Mouse (Mus musculus): ENCODE measurements around the gene Tex36. TPM values are rescaled to one million over a fixed set of nuclear protein-coding genes. Genes with fewer than 3 reads are reported as not detected.

Gene Tex36
- 0.32 TPM in 1 of 2 replicates, not detected in the other for polyA plus RNA-seq (2014; fragmentation: Nextera tagmentation; extraction: Ambion mirVana)

DNA sequence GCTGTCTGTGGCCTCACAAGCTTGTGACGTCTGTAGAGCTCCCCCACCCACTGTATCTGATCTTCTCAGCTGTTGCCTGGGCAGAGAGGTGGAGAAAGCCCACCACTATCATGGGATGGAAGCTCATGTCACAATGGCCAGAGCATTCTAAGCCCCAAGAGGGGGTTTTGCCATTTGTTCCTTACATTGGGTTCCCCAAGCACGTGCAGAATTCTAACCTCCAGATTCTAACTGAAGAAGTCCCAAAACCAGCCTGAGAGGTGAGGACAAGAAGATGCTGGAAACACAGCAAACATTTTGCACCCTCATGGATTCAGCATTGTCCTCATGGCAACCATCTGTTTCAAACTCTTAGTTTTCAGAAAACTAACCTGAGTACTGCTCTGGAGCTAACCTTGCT is at the start of gene Tex36:
Gene Tex36, minus strand, starts transcription at position 101 of the 400 bp plus-strand sequence.
- no peaks in the 10 kb centered on the region for H3K9me3 ChIP-seq (ENCODE audit: low read depth, low read length)
- ATAC-seq (ENCODE audit: insufficient read depth) (no peak), DNase-seq (no peak)
- WGBS, result 44% methylated on average over 2 of the region's 2 CpGs
- H3K4me2 ChIP-seq, result no peak within 1 kb of the TSS
- H3K36me3 ChIP-seq (ENCODE audit: insufficient read depth), result no peaks in the 10 kb centered on the region
- TF ChIP-seq CTCF (IDR thresholded peaks at IDR 0.05; ENCODE audit: low read depth), result no peak
- H3K27ac ChIP-seq (ENCODE audit: low read depth), result no peak within 1 kb of the TSS
- H3K4me3 ChIP-seq (ENCODE audit: low read depth, low read length), result no peak within 1 kb of the TSS
- H3K4me1 ChIP-seq (ENCODE audit: insufficient read depth), result no peaks in the 10 kb centered on the region; the same call in 1 of the 2 replicates
- no peak within 1 kb of the TSS for H3K9ac ChIP-seq
- H3K27me3 ChIP-seq (ENCODE audit: insufficient read depth, low read length), result no peaks in the 10 kb centered on the region

DNA sequence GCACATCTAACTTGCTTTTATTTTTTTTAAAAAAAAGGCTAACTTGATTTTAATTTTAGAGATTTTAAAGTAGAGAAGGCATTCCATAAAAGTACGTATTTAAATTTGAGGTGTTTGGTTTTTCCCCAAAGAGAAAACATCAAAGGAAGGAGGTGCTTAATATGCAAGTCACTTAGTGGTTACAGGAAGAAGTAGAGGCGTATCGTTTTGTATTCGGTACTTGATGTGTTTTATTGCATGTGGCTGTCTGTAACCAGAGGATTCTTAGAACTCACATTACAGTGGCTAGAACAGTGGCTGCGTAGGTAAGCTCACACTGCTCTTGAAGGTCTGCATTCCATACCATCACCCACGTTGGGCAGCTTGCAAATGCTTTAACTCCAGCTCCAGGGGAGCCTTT is 43.8 kb upstream of the Tex36 start:
- WGBS, result 91% methylated on average over 6 of the region's 6 CpGs
- Histone ChIP-seq H3K9ac (no peak overlapping the region), H3K36me3 (ENCODE audit: insufficient read depth) (peaks cover 94% of the 10 kb centered on the region), H3K9me3 (ENCODE audit: low read depth, low read length) (no peaks in the 10 kb centered on the region), H3K27ac (ENCODE audit: low read depth) (no peak overlapping the region), H3K4me1 (ENCODE audit: insufficient read depth) (no peaks in the 10 kb centered on the region), H3K27me3 (ENCODE audit: insufficient read depth, low read length) (no peaks in the 10 kb centered on the region), H3K4me2 (no peak overlapping the region), H3K4me3 (ENCODE audit: low read depth, low read length) (no peak overlapping the region)
- no peak for ATAC-seq (ENCODE audit: insufficient read depth)
- DNase-seq, result no peak
- no peak for TF ChIP-seq CTCF (IDR thresholded peaks at IDR 0.05; ENCODE audit: low read depth)

DNA sequence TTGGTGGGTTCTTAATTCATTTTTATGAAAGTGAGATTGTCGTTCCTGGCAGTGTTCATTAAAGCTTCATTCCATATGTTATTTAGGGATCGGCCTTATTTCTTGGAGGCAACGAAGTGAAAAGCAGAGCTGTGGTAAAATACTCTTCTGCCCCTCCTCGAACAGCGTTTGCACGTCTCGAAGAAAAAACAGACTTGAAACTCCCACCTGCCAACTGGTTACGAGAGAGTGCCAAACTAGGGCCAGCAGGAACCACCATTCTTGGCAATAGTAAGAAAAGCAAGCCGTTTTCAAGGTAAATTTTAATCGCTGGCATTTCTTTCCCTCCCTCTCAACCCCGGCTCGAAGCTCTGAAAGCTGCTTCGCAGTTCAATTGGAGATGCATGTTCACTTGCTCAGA is 36.9 kb upstream of the Tex36 start:
- H3K9ac ChIP-seq, result peak overlapping the region; percentile 88
- no peak for TF ChIP-seq CTCF (IDR thresholded peaks at IDR 0.05; ENCODE audit: low read depth)
- H3K4me3 ChIP-seq (ENCODE audit: low read depth, low read length), result peak overlapping the region; percentile 83
- no peak for ATAC-seq (ENCODE audit: insufficient read depth)
- no peak for DNase-seq
- H3K4me1 ChIP-seq (ENCODE audit: insufficient read depth), result no peaks in the 10 kb centered on the region
- peak overlapping the region; percentile 62 for H3K4me2 ChIP-seq
- peaks cover 44% of the 10 kb centered on the region for H3K36me3 ChIP-seq (ENCODE audit: insufficient read depth)
- no peak overlapping the region for H3K27ac ChIP-seq (ENCODE audit: low read depth)
- no peaks in the 10 kb centered on the region for H3K27me3 ChIP-seq (ENCODE audit: insufficient read depth, low read length)
- H3K9me3 ChIP-seq (ENCODE audit: low read depth, low read length), result no peaks in the 10 kb centered on the region
- 86% methylated on average over 13 of the region's 13 CpGs for WGBS

DNA sequence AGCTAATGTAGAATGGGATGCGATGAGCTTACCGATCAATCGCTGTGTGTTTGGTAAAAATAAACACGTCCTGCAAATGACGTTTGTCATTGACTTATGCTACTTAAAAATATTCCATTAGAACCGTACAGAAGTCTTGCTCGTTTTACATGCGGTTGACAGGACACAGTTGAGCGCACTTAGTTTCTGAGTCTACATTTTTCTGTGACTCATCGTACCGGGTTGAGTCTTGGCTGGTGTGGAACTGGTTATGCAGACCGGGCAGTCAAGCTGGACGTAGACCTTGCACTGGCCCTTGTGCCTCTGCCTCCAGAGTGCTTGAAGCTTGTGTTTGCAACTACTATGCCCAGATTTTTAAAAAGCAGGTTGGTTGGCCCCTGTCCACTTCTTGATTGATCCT is 36.3 kb upstream of the Tex36 start:
- H3K9ac ChIP-seq, result peak overlapping the region; percentile 88
- no peak overlapping the region for H3K27ac ChIP-seq (ENCODE audit: low read depth)
- peak overlapping the region; percentile 62 for H3K4me2 ChIP-seq
- H3K4me1 ChIP-seq (ENCODE audit: insufficient read depth), result no peaks in the 10 kb centered on the region
- no peak for TF ChIP-seq CTCF (IDR thresholded peaks at IDR 0.05; ENCODE audit: low read depth)
- H3K4me3 ChIP-seq (ENCODE audit: low read depth, low read length), result peak overlapping the region; percentile 83
- peaks cover 39% of the 10 kb centered on the region for H3K36me3 ChIP-seq (ENCODE audit: insufficient read depth)
- 8% methylated on average over 13 of the region's 13 CpGs for WGBS
- DNase-seq, result peak; percentile 14
- no peaks in the 10 kb centered on the region for H3K27me3 ChIP-seq (ENCODE audit: insufficient read depth, low read length)
- ATAC-seq (ENCODE audit: insufficient read depth), result no peak
- H3K9me3 ChIP-seq (ENCODE audit: low read depth, low read length), result no peaks in the 10 kb centered on the region

DNA sequence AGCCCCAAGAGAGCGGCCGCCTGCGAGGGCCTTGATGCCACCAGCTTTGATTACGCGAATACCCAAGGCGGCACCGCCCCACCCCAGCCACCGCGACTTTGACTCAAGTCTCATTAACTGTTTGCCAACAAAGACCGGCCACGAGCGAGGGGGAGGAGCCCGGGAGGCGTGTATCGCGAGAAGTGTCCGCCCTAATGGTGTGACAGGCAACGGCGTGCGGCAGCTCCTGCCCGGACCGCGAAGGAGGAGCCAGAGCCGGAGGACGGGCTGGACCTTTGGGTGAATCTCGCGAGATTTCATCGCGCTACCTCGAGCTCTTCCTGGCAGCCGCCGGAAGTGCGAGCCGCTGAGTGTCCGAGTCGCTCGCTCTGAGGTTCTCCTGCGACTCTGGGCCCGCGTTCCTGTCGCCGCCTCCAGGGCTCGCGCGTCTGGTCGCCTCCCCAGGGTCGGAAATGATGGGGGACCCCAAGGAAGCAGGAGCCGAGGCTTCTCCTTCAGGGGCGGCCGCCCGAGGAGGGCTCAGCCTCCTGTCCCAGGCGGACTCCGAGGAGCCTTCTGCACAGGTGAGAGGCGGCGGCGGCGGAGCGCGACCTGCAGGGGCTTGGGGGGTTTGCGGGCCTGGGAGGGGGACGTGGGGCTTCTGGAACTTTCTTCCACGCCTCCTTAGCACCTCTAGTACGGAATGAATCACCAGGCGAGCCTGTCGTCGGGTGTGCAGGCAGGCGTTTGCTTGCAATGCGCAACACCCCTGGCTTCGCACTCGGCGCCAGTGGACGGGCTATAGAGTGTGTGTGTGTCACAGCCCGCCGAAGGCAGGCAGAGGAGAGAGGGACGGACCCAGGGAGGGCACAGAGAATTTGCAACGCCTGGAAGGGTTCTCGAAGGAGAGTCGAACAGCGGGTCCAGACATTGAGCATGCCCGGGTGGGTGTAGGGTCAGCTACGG is 35.7 kb upstream of the Tex36 start, which contains the start of gene Edrf1:
Gene Edrf1, plus strand, starts transcription at position 183 of the 945 bp plus-strand sequence.
- no peaks in the 10 kb centered on the region for H3K27me3 ChIP-seq (ENCODE audit: insufficient read depth, low read length)

DNA sequence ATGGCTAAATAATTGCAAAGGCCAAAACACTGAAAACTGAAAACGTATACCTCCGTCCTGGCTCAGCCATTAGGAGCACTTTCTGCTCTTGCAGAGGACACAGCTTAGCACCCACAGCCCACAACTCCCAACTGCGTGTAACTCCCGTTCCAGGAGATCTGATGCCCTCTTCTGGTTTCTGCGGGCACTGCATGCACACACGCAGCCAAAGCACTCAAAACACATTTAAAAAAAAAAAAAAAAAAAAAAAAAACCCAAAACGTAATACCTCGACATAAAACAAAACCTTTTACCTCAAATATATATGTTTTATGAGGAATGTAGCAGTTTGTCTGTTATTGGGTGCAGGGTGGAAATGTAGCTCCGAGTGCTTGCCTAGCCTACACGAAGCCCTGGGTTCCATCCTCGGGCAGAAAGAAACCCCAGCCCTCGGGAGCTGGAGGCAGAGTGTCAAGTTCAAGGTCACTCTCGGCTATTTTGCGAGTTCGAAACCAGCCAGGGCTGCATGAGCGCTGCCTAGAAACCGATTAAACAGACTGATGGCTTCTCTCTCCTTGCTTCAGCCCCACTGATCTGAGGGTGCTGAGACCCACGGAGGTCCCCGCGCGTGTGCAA is 34.9 kb upstream of the Tex36 start:
- H3K27me3 ChIP-seq (ENCODE audit: insufficient read depth, low read length), result no peaks in the 10 kb centered on the region
- H3K4me2 ChIP-seq, result peak overlapping the region; percentile 81
- peak; percentile 97 for DNase-seq
- peak overlapping the region; percentile 75 for H3K9ac ChIP-seq
- peak; percentile 35 for ATAC-seq (ENCODE audit: insufficient read depth)
- H3K36me3 ChIP-seq (ENCODE audit: insufficient read depth), result peaks cover 25% of the 10 kb centered on the region
- peak overlapping the region; percentile 91 for H3K27ac ChIP-seq (ENCODE audit: low read depth)
- WGBS, result 2% methylated on average over 21 of the region's 21 CpGs
- TF ChIP-seq CTCF (IDR thresholded peaks at IDR 0.05; ENCODE audit: low read depth), result peak; percentile 86
- H3K4me1 ChIP-seq (ENCODE audit: insufficient read depth), result no peaks in the 10 kb centered on the region
- peak overlapping the region; percentile 83 for H3K4me3 ChIP-seq (ENCODE audit: low read depth, low read length)
- H3K9me3 ChIP-seq (ENCODE audit: low read depth, low read length), result no peaks in the 10 kb centered on the region

More for the DNA sequence above, 35.7 kb upstream of the Tex36 start, which contains the start of gene Edrf1:
- WGBS, result under 1% methylated on average over 75 of the region's 81 CpGs
- Histone ChIP-seq H3K9ac (peak within 1 kb of the TSS; percentile 88), H3K4me2 (peak within 1 kb of the TSS; percentile 81), H3K4me3 (ENCODE audit: low read depth, low read length) (peak within 1 kb of the TSS; percentile 83), H3K4me1 (ENCODE audit: insufficient read depth) (no peaks in the 10 kb centered on the region), H3K27ac (ENCODE audit: low read depth) (peak within 1 kb of the TSS; percentile 91), H3K9me3 (ENCODE audit: low read depth, low read length) (no peaks in the 10 kb centered on the region), H3K36me3 (ENCODE audit: insufficient read depth) (peaks cover 32% of the 10 kb centered on the region)
- ATAC-seq (ENCODE audit: insufficient read depth) (peak; percentile 98), DNase-seq (peak; percentile 100)
- TF ChIP-seq CTCF (IDR thresholded peaks at IDR 0.05; ENCODE audit: low read depth), result no peak

Data from lung, embryonic 14.5 days (tissue).